Mouse (Mus musculus) stomach, postnatal 0 days (tissue): ENCODE results near the gene Aldh1a1.

Experiments
- CTCF ChIP-seq: IDR thresholded peaks from 2 replicates; pipeline ENCODE4 v1.5.1; 2016; ENCODE audit warnings: antibody characterized with exemption, low read depth, mild to moderate bottlenecking, moderate library complexity
- EP300 ChIP-seq: optimal IDR thresholded peaks from 2 replicates; pipeline ENCODE3; 2016; ENCODE audit warnings: antibody characterized with exemption

DNA sequence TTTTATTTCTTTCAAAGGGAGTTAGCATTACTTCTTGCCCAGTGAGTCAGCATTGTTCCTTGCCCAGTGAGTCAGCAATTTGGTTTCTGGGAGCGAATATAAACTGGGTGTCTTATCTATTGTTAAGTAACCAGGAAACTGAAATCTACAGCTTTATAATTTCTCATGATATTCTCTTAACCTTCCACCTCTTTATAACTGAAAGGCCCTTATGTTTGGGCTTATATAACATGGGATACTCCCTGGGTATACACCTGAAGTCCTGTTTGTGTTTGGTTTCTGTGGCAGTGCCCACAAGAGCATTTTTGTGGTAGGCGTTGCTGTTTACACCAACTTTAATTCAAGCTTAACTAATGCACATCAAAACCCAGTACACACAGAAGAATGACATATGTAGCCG, 66.4 kb downstream of the Aldh1a1 start:
- no peak for TF ChIP-seq CTCF
- TF ChIP-seq EP300: no peak
